Mouse (Mus musculus) hindbrain, embryonic 10.5 days (tissue): Measurements from ENCODE around the gene Man1b1. TPM values are rescaled to one million over a fixed set of nuclear protein-coding genes. Genes with fewer than 3 reads are reported as not detected.

Source experiments
- DNase-seq: peaks from one replicate; pipeline ENCODE4 v3.0.0-alpha.2; 2017; ENCODE audit warnings: low spot score
- H3K27ac ChIP-seq: fragments of 300-500 bp; sonication (generic); 2 replicates; pipeline ENCODE4 v1.5.1; 2016; ENCODE audit warnings: mild to moderate bottlenecking, moderate library complexity
- H3K27me3 ChIP-seq: fragments of 300-500 bp; sonication (generic); 2 replicates; pipeline ENCODE4 v1.6.1; 2016; ENCODE audit warnings: mild to moderate bottlenecking; ENCODE audit not compliant: poor library complexity, insufficient read depth, severe bottlenecking
- H3K36me3 ChIP-seq: fragments of 300-500 bp; sonication (generic); 2 replicates; pipeline ENCODE4 v1.6.1; 2016; ENCODE audit warnings: mild to moderate bottlenecking, moderate library complexity
- H3K4me1 ChIP-seq: fragments of 300-500 bp; sonication (generic); replicated peaks from 2 replicates; pipeline ENCODE4 v1.6.1; 2016; ENCODE audit warnings: mild to moderate bottlenecking
- H3K4me3 ChIP-seq: fragments of 300-500 bp; sonication (generic); 2 replicates; pipeline ENCODE4 v1.5.1; 2016; ENCODE audit warnings: mild to moderate bottlenecking, moderate library complexity
- H3K9me3 ChIP-seq: fragments of 300-500 bp; sonication (generic); 2 replicates; pipeline ENCODE4 v1.6.1; 2016; ENCODE audit warnings: mild to moderate bottlenecking, moderate library complexity
- WGBS: fragments of 180-500 bp; shearing (Covaris S2); methylation state at CpG from one replicate; pipeline ENCODE4 v1.1.7; 2016; 5-methylcytosine and 5-hydroxymethylcytosine counted together
- polyA plus RNA-seq: library from polyadenylated mRNA; unstranded; fragments of >200 nt; fragmentation: Nextera tagmentation; extraction: Ambion mirVana; gene quantifications from 2 replicates; pipeline ENCODE4 v1.2.1, GENCODE M21; 2016

The Man1b1 gene
- polyA plus RNA-seq, 1 experiment from 2014 or later = 58.7 TPM

GRCm38 (mm10) chr2:25384492-25384891 is 52.4 kb downstream of the Man1b1 start:
- H3K27me3 ChIP-seq = no peaks in the 10 kb centered on the region
- H3K9me3 ChIP-seq = no peaks in the 10 kb centered on the region
- H3K36me3 ChIP-seq = no peaks in the 10 kb centered on the region
- no peak overlapping the region for H3K27ac ChIP-seq
- 81% methylated on average over 5 of the region's 5 CpGs for WGBS
- H3K4me3 ChIP-seq = no peak overlapping the region
- no peak for DNase-seq
- no peaks in the 10 kb centered on the region for H3K4me1 ChIP-seq

GRCm38 (mm10) chr2:25391266-25391665 is 59.1 kb downstream of the Man1b1 start:
- Histone ChIP-seq H3K4me1 (peaks cover 20% of the 10 kb centered on the region), H3K36me3 (no peaks in the 10 kb centered on the region), H3K27ac (no peak overlapping the region), H3K4me3 (no peak overlapping the region), H3K9me3 (no peaks in the 10 kb centered on the region), H3K27me3 (peaks cover 25% of the 10 kb centered on the region)
- no peak for DNase-seq
- 72% methylated on average over 5 of the region's 5 CpGs for WGBS

- Histone ChIP-seq H3K36me3 (no peaks in the 10 kb centered on the region), H3K27me3 (peaks cover 58% of the 10 kb centered on the region), H3K9me3 (no peaks in the 10 kb centered on the region), H3K4me3 (no peak overlapping the region), H3K27ac (no peak overlapping the region), H3K4me1 (peaks cover 28% of the 10 kb centered on the region)
- DNase-seq = no peak
- WGBS = 34% methylated on average over 3 of the region's 3 CpGs
These were observed 62.4 kb downstream of the Man1b1 start for GRCm38 (mm10) chr2:25394281-25395221.

- H3K4me3 ChIP-seq = peak within 1 kb of the TSS; percentile 53
- under 1% methylated on average over 57 of the region's 57 CpGs for WGBS
- no peaks in the 10 kb centered on the region for H3K9me3 ChIP-seq
- H3K27ac ChIP-seq = no peak within 1 kb of the TSS
- H3K36me3 ChIP-seq = no peaks in the 10 kb centered on the region
- H3K4me1 ChIP-seq = peaks cover 34% of the 10 kb centered on the region
- DNase-seq = peak; percentile 41
- peaks cover 72% of the 10 kb centered on the region for H3K27me3 ChIP-seq
These were observed 63.8 kb downstream of the Man1b1 start, which contains the start of gene Entpd2 for GRCm38 (mm10) chr2:25395721-25396596. TSS of gene Entpd2 (plus strand) at chr2:25395874.

GRCm38 (mm10) chr2:25396597-25396983 is 64.5 kb downstream of the Man1b1 start:
- H3K9me3 ChIP-seq = no peaks in the 10 kb centered on the region
- H3K4me3 ChIP-seq = peak overlapping the region; percentile 53
- no peaks in the 10 kb centered on the region for H3K36me3 ChIP-seq
- peaks cover 79% of the 10 kb centered on the region for H3K27me3 ChIP-seq
- no peak overlapping the region for H3K27ac ChIP-seq
- WGBS = 32% methylated on average over 3 of the region's 3 CpGs
- H3K4me1 ChIP-seq = peaks cover 34% of the 10 kb centered on the region
- DNase-seq = no peak

- WGBS = 54% methylated on average over 1 of the region's 1 CpGs
- Histone ChIP-seq H3K4me1 (peaks cover 34% of the 10 kb centered on the region), H3K27ac (no peak overlapping the region), H3K36me3 (no peaks in the 10 kb centered on the region), H3K27me3 (peaks cover 83% of the 10 kb centered on the region), H3K9me3 (no peaks in the 10 kb centered on the region), H3K4me3 (no peak overlapping the region)
- no peak for DNase-seq
These were observed 64.9 kb downstream of the Man1b1 start for GRCm38 (mm10) chr2:25397010-25397409.

- H3K9me3 ChIP-seq = no peaks in the 10 kb centered on the region
- H3K27ac ChIP-seq = no peak overlapping the region
- peaks cover 43% of the 10 kb centered on the region for H3K4me1 ChIP-seq
- 94% methylated on average over 7 of the region's 7 CpGs for WGBS
- H3K27me3 ChIP-seq = peaks cover 93% of the 10 kb centered on the region
- no peak for DNase-seq
- H3K4me3 ChIP-seq = no peak overlapping the region
- H3K36me3 ChIP-seq = no peaks in the 10 kb centered on the region
These were observed 65.9 kb downstream of the Man1b1 start for GRCm38 (mm10) chr2:25398065-25398464.

GRCm38 (mm10) chr2:25399051-25399450 is 66.9 kb downstream of the Man1b1 start, which contains the start of gene Npdc1:
TSS of gene Npdc1 (plus strand) at chr2:25399351.
- no peak within 1 kb of the TSS for H3K27ac ChIP-seq
- H3K27me3 ChIP-seq = peaks cover 100% of the 10 kb centered on the region
- DNase-seq = no peak
- no peaks in the 10 kb centered on the region for H3K36me3 ChIP-seq
- H3K4me1 ChIP-seq = peaks cover 53% of the 10 kb centered on the region
- no peaks in the 10 kb centered on the region for H3K9me3 ChIP-seq
- H3K4me3 ChIP-seq = no peak within 1 kb of the TSS
- WGBS = 66% methylated on average over 8 of the region's 8 CpGs

GRCm38 (mm10) chr2:25400291-25400690 is 68.2 kb downstream of the Man1b1 start:
- H3K27me3 ChIP-seq = peaks cover 95% of the 10 kb centered on the region
- H3K27ac ChIP-seq = no peak overlapping the region
- H3K4me3 ChIP-seq = peak overlapping the region; percentile 29; the same call in 1 of the 2 replicates
- no peaks in the 10 kb centered on the region for H3K9me3 ChIP-seq
- no peaks in the 10 kb centered on the region; the same call in 1 of the 2 replicates for H3K36me3 ChIP-seq
- peaks cover 49% of the 10 kb centered on the region for H3K4me1 ChIP-seq
- DNase-seq = no peak
- 29% methylated on average over 16 of the region's 16 CpGs for WGBS

- Histone ChIP-seq H3K27ac (no peak overlapping the region), H3K4me3 (peak overlapping the region; percentile 29; the same call in 1 of the 2 replicates)
These were observed 68.6 kb downstream of the Man1b1 start for GRCm38 (mm10) chr2:25400764-25401163.

More at GRCm38 (mm10) chr2:25400764-25401163, 68.6 kb downstream of the Man1b1 start:
- 5% methylated on average over 17 of the region's 17 CpGs for WGBS
- H3K4me1 ChIP-seq = peaks cover 45% of the 10 kb centered on the region
- no peaks in the 10 kb centered on the region; the same call in 1 of the 2 replicates for H3K36me3 ChIP-seq
- no peaks in the 10 kb centered on the region for H3K9me3 ChIP-seq
- DNase-seq = peak; percentile 36
- H3K27me3 ChIP-seq = peaks cover 95% of the 10 kb centered on the region
